Mouse (Mus musculus) heart, adult 2 months (tissue): ENCODE measurements around the gene Mcu. TPM values are rescaled to one million over a fixed set of nuclear protein-coding genes. Genes with fewer than 3 reads are reported as not detected.

Source experiments
- DNase-seq, 2 experiments: peaks; one replicate each; pipeline ENCODE4 v3.0.0; 2021
- H3K27ac ChIP-seq: fragments of 200-600 bp; 2 replicates; pipeline ENCODE4 v1.8.1; 2022
- H3K27me3 ChIP-seq: fragments of 200-500 bp; 2 replicates; pipeline ENCODE4 v1.6.1; 2012; ENCODE audit warnings: mild to moderate bottlenecking, low read length, inconsistent platforms, mixed read lengths; ENCODE audit not compliant: control insufficient read depth, insufficient read depth
- H3K36me3 ChIP-seq: fragments of 200-500 bp; 2 replicates; pipeline ENCODE4 v1.6.1; 2012; ENCODE audit warnings: low read length, inconsistent platforms; ENCODE audit not compliant: control insufficient read depth, insufficient read depth
- H3K4me1 ChIP-seq: fragments of 200-500 bp; 2 replicates; pipeline ENCODE4 v1.6.1; 2011; ENCODE audit warnings: low read length; ENCODE audit not compliant: control insufficient read depth, insufficient read depth
- H3K4me3 ChIP-seq: fragments of 200-600 bp; 2 replicates; pipeline ENCODE4 v1.8.1; 2022
- H3K79me2 ChIP-seq: fragments of 200-500 bp; replicated peaks from 2 replicates; pipeline ENCODE4 v1.6.1; 2012; ENCODE audit warnings: mild to moderate bottlenecking, inconsistent platforms, low read length, moderate library complexity, mixed read lengths; ENCODE audit not compliant: control insufficient read depth, insufficient read depth
- H3K9ac ChIP-seq: fragments of 200-500 bp; 2 replicates; pipeline ENCODE4 v1.6.1; 2012; ENCODE audit warnings: low read depth, mild to moderate bottlenecking, control low read depth, inconsistent platforms, low read length, mixed read lengths
- CTCF ChIP-seq: fragments of 200-600 bp; IDR thresholded peaks from 2 replicates; pipeline ENCODE4 v1.8.1; 2022; ENCODE audit warnings: antibody characterized with exemption, mild to moderate bottlenecking, moderate library complexity
- EP300 ChIP-seq: fragments of 200-500 bp; IDR thresholded peaks from 2 replicates; pipeline ENCODE4 v1.6.1; 2011; ENCODE audit warnings: low read depth, low read length, control low read depth; ENCODE audit not compliant: insufficient read depth
- POLR2A ChIP-seq: fragments of 200-500 bp; IDR thresholded peaks from 2 replicates; pipeline ENCODE4 v1.6.1; 2011; ENCODE audit warnings: mild to moderate bottlenecking, low read depth, low read length, control low read depth; ENCODE audit not compliant: insufficient read depth
- WGBS: fragments of 180-500 bp; shearing (Covaris S2); methylation state at CpG from one replicate; pipeline ENCODE4 v1.1.7; 2018; 5-methylcytosine and 5-hydroxymethylcytosine counted together
- intact Hi-C: fragments of 180-260 bp; cut with DNase I; formaldehyde crosslinking; loops from one replicate; pipeline ENCODE4 v1.15.1; 2025
- polyA plus RNA-seq: library from polyadenylated mRNA; depleted of rRNA; stranded (reverse); fragments of >200 nt; gene quantifications from 2 replicates; pipeline ENCODE4 v1.2.3, GENCODE M21; 2012
- total RNA-seq, 2 experiments: library from RNA; stranded (reverse); gene quantifications; 2 replicates each; pipeline ENCODE4 v1.2.3; 2021

Mcu gene
- total and polyA plus RNA-seq, 3 experiments, result 10.4 to 21.6 (median 20.0) TPM

DNA sequence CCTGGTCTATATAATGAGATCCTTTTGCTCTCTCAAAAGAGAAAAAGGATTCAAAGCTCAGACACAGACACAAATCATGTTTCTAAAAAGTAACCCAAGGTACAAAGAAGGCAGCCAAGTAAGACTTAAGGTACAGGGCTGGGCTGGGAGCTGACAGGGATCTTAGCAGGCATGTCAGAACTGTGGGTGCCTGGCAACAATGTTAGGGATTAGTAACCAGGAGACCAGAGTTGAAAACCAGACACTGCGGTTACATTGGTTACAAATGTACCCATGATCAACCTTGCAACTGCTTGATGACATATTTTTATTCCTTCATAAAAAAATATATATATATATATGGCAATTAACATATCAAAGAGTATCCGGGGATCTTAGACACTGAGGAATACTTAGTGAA lies 19.6 kb upstream of the Mcu start:
- no peak overlapping the region for H3K9ac ChIP-seq
- no peaks in the 10 kb centered on the region; the same call in none of the 2 replicates for H3K4me1 ChIP-seq
- no peaks in the 10 kb centered on the region for H3K79me2 ChIP-seq
- TF ChIP-seq POLR2A (no peak), CTCF (no peak), EP300 (no peak)
- intact Hi-C loops, result no loop called here
- H3K36me3 ChIP-seq, result no peaks in the 10 kb centered on the region
- no peak overlapping the region for H3K27ac ChIP-seq
- no peaks in the 10 kb centered on the region for H3K27me3 ChIP-seq
- DNase-seq, result no peak
- WGBS, result 91% methylated on average over 2 of the region's 2 CpGs
- H3K4me3 ChIP-seq, result no peak overlapping the region

DNA sequence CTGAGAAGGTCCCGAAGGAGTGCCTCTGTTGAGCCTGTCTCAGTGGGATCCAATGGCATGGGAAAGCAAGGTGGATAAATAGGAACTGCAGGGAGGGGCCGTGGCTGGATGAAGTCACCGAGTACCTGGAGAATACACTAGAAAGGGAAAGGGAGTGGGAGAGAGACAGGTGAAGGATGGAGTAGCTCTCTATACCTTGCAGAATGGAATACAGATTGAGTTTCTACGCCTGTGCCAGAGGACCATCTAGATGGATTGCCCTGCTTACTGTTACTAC lies 13.0 kb upstream of the Mcu start:
- no peaks in the 10 kb centered on the region for H3K79me2 ChIP-seq
- no peaks in the 10 kb centered on the region for H3K36me3 ChIP-seq
- no peak for DNase-seq
- H3K9ac ChIP-seq, result no peak overlapping the region
- WGBS, result 86% methylated on average over 4 of the region's 4 CpGs
- H3K4me3 ChIP-seq, result no peak overlapping the region
- no peak overlapping the region for H3K27ac ChIP-seq
- intact Hi-C loops, result no loop called here
- no peaks in the 10 kb centered on the region for H3K27me3 ChIP-seq
- no peak for TF ChIP-seq CTCF
- TF ChIP-seq EP300, result no peak
- TF ChIP-seq POLR2A, result no peak
- H3K4me1 ChIP-seq, result no peaks in the 10 kb centered on the region

DNA sequence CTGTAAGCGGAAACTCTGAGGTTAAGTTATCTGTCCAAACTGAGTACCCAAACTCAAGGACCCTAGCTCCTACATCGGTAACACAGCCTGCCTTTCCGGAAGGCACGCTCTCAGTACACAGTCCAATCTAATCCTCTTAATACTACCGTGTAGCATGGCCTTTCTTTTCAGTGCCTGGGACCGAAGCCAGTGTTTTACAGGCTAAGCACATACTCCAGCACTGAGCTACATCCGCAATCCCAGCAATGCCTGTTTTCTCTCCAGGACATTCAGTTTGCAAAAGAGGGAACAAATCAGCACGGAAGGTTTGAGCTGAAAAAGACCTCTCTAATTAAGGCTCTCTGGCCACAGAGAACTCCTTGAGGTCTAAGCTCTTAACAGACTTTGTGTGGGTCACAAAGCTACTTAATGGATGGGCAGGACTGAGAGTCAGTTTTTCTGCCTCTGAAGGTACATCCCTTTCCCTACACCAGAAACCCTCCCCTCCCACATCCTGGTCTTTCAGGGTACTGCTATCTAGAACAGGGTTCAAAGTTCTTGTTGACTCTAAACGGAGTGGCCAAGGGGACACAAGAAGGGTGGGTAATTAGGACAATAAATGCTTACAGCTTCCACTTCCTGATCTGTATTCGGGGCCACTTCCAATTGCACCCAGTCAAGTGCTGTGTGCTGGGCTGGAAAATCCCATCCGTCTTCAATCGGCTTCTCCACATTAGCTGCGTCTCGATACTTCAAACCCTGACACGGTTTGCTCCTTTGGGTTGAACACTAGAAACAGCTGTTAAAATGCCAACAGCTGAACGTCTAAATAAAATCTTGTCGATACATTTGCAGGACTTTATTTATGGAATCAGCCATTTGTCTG lies 12.4 kb upstream of the Mcu start:
- Histone ChIP-seq H3K4me3 (no peak overlapping the region), H3K79me2 (no peaks in the 10 kb centered on the region), H3K27ac (no peak overlapping the region), H3K27me3 (no peaks in the 10 kb centered on the region), H3K9ac (no peak overlapping the region), H3K4me1 (no peaks in the 10 kb centered on the region), H3K36me3 (no peaks in the 10 kb centered on the region)
- TF ChIP-seq CTCF, result no peak
- TF ChIP-seq POLR2A, result no peak
- TF ChIP-seq EP300, result no peak
- no peak for DNase-seq
- intact Hi-C loops, result no loop called here
- 71% methylated on average over 17 of the region's 17 CpGs for WGBS

DNA sequence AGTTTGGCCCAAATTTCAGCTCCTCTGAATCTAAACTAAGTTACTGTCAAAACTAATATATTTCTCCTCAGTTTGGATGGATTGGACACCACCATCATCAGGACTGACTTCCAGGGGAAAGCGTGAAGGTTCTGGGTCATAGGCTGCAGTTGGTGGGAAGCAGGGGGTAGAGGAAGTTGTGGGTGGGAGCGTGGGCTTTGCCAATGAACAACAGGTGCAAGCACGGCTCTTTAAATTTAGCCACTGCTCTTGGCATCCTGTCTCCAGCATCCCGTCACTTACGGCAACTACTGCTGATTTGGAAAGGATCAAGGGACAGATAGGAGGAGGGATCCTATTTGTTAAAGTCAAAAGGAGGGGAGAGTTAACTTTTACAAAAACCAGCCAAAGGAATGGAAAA lies 7.0 kb upstream of the Mcu start:
- Histone ChIP-seq H3K27me3 (no peaks in the 10 kb centered on the region), H3K4me1 (no peaks in the 10 kb centered on the region), H3K36me3 (no peaks in the 10 kb centered on the region), H3K9ac (no peak overlapping the region), H3K79me2 (no peaks in the 10 kb centered on the region), H3K27ac (no peak overlapping the region), H3K4me3 (no peak overlapping the region)
- no peak for DNase-seq
- intact Hi-C loops, result no loop called here
- no peak for TF ChIP-seq CTCF
- TF ChIP-seq POLR2A, result no peak
- 23% methylated on average over 5 of the region's 5 CpGs for WGBS

DNA sequence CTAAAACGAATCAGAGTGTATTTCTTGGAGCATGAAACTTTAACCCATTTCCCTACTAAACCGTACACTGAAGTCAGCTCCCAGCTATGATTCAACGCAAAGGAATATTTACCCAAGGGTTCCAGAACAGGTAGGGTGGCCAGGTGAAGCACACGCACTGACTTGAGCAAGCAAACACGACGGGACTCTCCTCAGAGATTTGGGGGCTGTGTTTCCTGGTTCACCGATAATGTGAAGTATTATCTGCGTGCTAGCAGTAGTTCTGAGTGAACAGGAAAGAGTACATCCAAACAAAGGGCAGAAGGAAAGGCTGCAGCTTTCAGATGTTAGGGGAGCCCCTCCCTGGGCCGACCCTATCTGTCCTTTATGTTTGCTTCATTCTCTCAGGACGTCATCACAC lies 4.9 kb upstream of the Mcu start:
- no peak for TF ChIP-seq POLR2A
- no peak for TF ChIP-seq CTCF
- TF ChIP-seq EP300, result no peak
- Histone ChIP-seq H3K36me3 (no peaks in the 10 kb centered on the region), H3K27ac (no peak overlapping the region), H3K9ac (no peak overlapping the region), H3K79me2 (no peaks in the 10 kb centered on the region), H3K4me1 (no peaks in the 10 kb centered on the region), H3K4me3 (no peak overlapping the region), H3K27me3 (no peaks in the 10 kb centered on the region)
- WGBS, result 36% methylated on average over 10 of the region's 10 CpGs
- intact Hi-C loops, result no loop called here
- DNase-seq, result no peak

DNA sequence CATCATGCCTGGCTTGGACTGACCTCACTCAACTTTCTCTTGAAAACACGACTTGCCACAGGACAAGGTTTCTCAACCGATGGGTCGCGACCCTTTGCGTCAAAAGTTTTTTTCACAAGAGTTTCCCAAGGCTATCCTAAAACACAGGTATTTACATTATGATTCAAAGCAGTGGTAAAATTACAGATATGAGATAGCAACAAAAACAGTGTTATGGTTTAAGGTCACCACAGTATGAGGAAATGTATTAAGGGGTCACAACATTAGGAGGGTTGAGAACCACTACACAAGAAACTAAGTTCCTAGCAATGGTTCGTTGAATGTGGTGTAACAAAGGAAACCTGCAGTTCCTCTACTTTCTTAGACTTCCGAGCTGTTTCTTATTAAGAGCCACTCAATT lies 1.3 kb upstream of the Mcu start:
- intact Hi-C loops, result loop anchor here (2.0 to 5.0 kb wide), 4 partner anchors 85 to 175 kb away; partner anchors contain the start of genes Micu1 and Oit3
- TF ChIP-seq EP300 (no peak), POLR2A (no peak), CTCF (no peak)
- peaks cover 7% of the 10 kb centered on the region for H3K4me1 ChIP-seq
- no peak for DNase-seq
- H3K27ac ChIP-seq, result no peak overlapping the region
- H3K4me3 ChIP-seq, result no peak overlapping the region
- no peaks in the 10 kb centered on the region for H3K27me3 ChIP-seq
- 92% methylated on average over 7 of the region's 7 CpGs for WGBS
- no peaks in the 10 kb centered on the region for H3K36me3 ChIP-seq
- H3K79me2 ChIP-seq, result 0 out of 2 replicates have a peak, but pooled peaks cover 1% of the 10 kb centered on the region
- no peak overlapping the region for H3K9ac ChIP-seq
